ENCODE assay signal across 13 mouse cellular contexts in the genomic region with DNA sequence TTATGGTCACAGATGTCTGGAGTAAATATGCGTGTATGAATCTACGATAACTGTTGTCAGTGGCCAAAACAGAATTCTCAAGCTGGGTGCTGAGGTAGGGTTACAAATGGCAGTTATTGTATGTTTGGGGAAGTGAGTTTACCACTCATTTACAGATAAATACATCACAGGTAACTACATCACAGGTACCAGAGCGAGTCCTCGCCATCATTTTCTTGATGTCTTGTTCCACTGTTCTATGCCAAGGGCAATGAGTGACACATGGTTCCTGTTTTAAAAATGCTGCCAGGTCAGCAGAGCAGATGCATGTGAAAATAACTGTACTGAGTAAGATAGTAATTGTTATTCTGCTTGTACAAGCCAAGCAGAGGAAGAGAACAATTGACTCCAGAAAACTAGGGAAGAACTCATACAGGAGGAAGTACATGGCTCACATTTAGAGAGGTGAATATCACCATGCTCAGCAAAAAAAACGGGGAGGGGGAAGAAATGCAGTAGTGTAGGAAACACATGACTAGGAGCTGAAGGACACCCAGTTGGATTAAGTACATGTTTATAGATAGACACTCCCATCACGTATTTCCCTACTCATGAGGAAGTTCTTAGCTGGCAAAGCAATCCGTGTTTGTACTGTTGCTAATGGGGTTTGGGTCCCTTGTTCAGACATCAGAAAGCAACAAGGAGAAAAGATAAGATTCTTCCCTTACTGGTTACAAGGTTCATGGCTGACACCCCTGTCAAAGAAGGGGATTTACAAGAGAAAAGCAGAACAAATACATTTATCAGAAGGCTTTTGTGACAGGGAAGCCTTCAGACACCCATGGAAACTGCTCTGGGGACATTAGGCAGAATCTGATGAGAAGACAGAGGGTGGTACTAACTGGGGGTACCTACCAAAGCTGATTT.
DNase-seq lines count a peak whose midpoint lies in the region; ATAC-seq lines count a peak whose summit lies in the region.
"Had no signal": no experiment of that assay in that cellular context is flagged by ENCODE, and none has a peak within 500 bp of the region (broad histone marks: within the 10 kb centered on the region; RNA-seq: fewer than 3 reads in every experiment).

No protein-coding gene starts in this region.

- DNase-seq in lung, postnatal 4 days = no peak
- peak; percentile 60 for DNase-seq in splenic B cell, adult 2 months (ENCODE audit: low read depth, low spot score)
- no peak for DNase-seq in gastrocnemius, postnatal 25 days
- DNase-seq in testis, postnatal 14 days (ENCODE audit: low spot score) = no peak
- DNase-seq: right cerebral cortex, postnatal 14 days; thymus, postnatal 14 days had no signal

- no peaks in the 10 kb centered on the region for H3K36me3 ChIP-seq in lung, embryonic 15.5 days
- H3K36me3 ChIP-seq in intestine, embryonic 15.5 days = no peaks in the 10 kb centered on the region
- no peaks in the 10 kb centered on the region for H3K36me3 ChIP-seq in splenic B cell, adult 2 months (ENCODE audit: control insufficient read depth, insufficient read depth, low read length, poor library complexity, severe bottlenecking)
- H3K36me3 ChIP-seq: heart, embryonic 13.5 days had no signal

- no peak for ATAC-seq in lung, embryonic 15.5 days (ENCODE audit: borderline replicate concordance, extremely low read depth, low FRiP score, low TSS enrichment)
- peak; percentile 39 for ATAC-seq in common myeloid progenitor, adult 5-6 weeks (replicated peaks; ENCODE audit: low read depth, poor library complexity, severe bottlenecking)
- ATAC-seq in intestine, embryonic 15.5 days = peak; percentile 78
- no peak for ATAC-seq in megakaryocyte-erythroid progenitor cell, adult 5-6 weeks (replicated peaks; ENCODE audit: low FRiP score, low TSS enrichment, poor library complexity, severe bottlenecking)
- ATAC-seq: forebrain, embryonic 14.5 days had no signal

- peak overlapping the region; percentile 39; the same call in 1 of the 2 replicates for H3K27ac ChIP-seq in lung, embryonic 15.5 days
- H3K27ac ChIP-seq in intestine, embryonic 15.5 days = peak overlapping the region; percentile 61; the same call in 1 of the 2 replicates
- H3K27ac ChIP-seq: heart, embryonic 13.5 days had no signal

- no peaks in the 10 kb centered on the region for H3K27me3 ChIP-seq in lung, embryonic 15.5 days
- no peaks in the 10 kb centered on the region for H3K27me3 ChIP-seq in intestine, embryonic 15.5 days (replicated peaks)
- no peaks in the 10 kb centered on the region for H3K27me3 ChIP-seq in splenic B cell, adult 2 months (ENCODE audit: control insufficient read depth, insufficient read depth, low read length, poor library complexity, severe bottlenecking)
- H3K27me3 ChIP-seq: heart, embryonic 13.5 days; megakaryocyte, embryonic 14.5 days had no signal

- H3K9me3 ChIP-seq in lung, embryonic 15.5 days = no peaks in the 10 kb centered on the region
- H3K9me3 ChIP-seq in intestine, embryonic 15.5 days = no peaks in the 10 kb centered on the region
- H3K9me3 ChIP-seq: heart, embryonic 13.5 days; megakaryocyte, embryonic 14.5 days had no signal

- peaks cover 31% of the 10 kb centered on the region for H3K4me1 ChIP-seq in lung, embryonic 15.5 days
- peaks cover 4% of the 10 kb centered on the region for H3K4me1 ChIP-seq in intestine, embryonic 15.5 days (replicated peaks)

- no peak overlapping the region for H3K9ac ChIP-seq in lung, embryonic 15.5 days
- H3K9ac ChIP-seq in intestine, embryonic 15.5 days = no peak overlapping the region
- H3K9ac ChIP-seq: heart, embryonic 13.5 days had no signal

- WGBS in lung, embryonic 15.5 days = 69% methylated on average over 7 of the region's 7 CpGs
- 72% methylated on average over 7 of the region's 7 CpGs for WGBS in intestine, embryonic 15.5 days

- no peak overlapping the region for H3K4me3 ChIP-seq in lung, embryonic 15.5 days
- no peak overlapping the region for H3K4me3 ChIP-seq in intestine, embryonic 15.5 days (replicated peaks)
- H3K4me3 ChIP-seq: heart, embryonic 13.5 days; megakaryocyte, embryonic 14.5 days had no signal

- H3K4me2 ChIP-seq in lung, embryonic 15.5 days = no peak overlapping the region
- no peak overlapping the region for H3K4me2 ChIP-seq in intestine, embryonic 15.5 days (replicated peaks)
- H3K4me2 ChIP-seq: heart, embryonic 13.5 days had no signal

Comparison
In these comparisons a context has a peak if more than half of its experiments do, and no peak if none do; other contexts are left out.
1. ATAC-seq: peak in common myeloid progenitor, adult 5-6 weeks (single experiment) and intestine, embryonic 15.5 days (single experiment); none in lung, embryonic 15.5 days (single experiment) and megakaryocyte-erythroid progenitor cell, adult 5-6 weeks (single experiment).